Comparison of ENCODE assay signal across 11 mouse cellular contexts in the genomic region with DNA sequence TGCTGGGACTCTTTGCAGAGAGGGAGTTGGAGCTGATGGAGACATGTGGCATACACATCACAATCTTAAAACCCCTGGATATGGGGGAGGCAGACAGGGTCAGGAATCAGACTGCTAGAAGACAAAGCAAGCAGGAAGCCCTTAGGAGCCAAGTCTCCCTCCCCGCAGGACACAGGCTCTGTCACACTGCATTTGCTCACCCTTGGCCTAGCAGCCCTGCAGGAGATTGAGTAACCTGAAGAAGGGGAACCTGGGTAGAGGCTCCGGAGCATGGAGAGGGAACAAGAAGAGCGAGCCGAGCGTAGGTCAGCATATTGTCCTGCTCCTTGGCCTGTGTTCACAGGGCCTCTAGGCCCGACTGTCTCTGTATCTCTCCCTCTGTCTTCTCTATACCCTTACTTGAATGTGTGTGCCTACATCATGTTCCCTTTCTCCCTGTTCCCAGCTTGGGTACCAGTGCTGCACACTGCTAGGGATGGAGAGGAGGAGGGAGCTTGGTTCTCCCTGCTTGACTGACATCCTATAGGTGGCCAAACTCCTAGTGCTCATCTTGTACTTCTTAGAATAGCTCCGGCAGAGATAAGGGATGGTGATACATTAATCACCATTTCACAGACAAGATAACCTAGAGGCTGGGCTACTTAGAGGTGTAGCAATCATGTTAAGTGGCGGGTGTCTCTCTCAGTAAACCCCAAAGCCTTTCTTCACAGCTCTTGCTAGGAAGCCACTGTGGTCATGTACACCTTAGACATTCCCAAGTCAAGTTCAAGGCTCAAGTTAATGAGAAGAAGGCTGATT. TPM values are rescaled to one million over a fixed set of nuclear protein-coding genes. Genes with fewer than 3 reads are reported as not detected.
A peak's percentile ranks its signal among the peaks of the same experiment; 100 is the strongest.
DNase-seq lines count a peak whose midpoint lies in the region; ATAC-seq and TF ChIP-seq lines count a peak whose summit lies in the region.
"Had no signal": no experiment of that assay in that cellular context is flagged by ENCODE, and none has a peak within 500 bp of the region (broad histone marks: within the 10 kb centered on the region; RNA-seq: fewer than 3 reads in every experiment).

No protein-coding gene starts in this region.

- H3K9me3 ChIP-seq in midbrain, embryonic 10.5 days (replicated peaks): no peaks in the 10 kb centered on the region
- no peaks in the 10 kb centered on the region for H3K9me3 ChIP-seq in midbrain, embryonic 14.5 days (ENCODE audit: control insufficient read depth, low read length)
- no peaks in the 10 kb centered on the region for H3K9me3 ChIP-seq in heart, embryonic 14.5 days (ENCODE audit: control insufficient read depth, low read length)
- no peaks in the 10 kb centered on the region for H3K9me3 ChIP-seq in limb, embryonic 15.5 days
- no peaks in the 10 kb centered on the region for H3K9me3 ChIP-seq in stomach, postnatal 0 days (ENCODE audit: control insufficient read depth, low read length)

- ATAC-seq in midbrain, embryonic 14.5 days (ENCODE audit: low FRiP score, low TSS enrichment): no peak
- ATAC-seq in heart, embryonic 14.5 days (ENCODE audit: insufficient number of reproducible peaks, insufficient read depth, low FRiP score, low read depth): no peak
- no peak for ATAC-seq in limb, embryonic 15.5 days (ENCODE audit: insufficient number of reproducible peaks, low FRiP score, low TSS enrichment, low read depth)
- no peak for ATAC-seq in stomach, postnatal 0 days (ENCODE audit: low FRiP score, low TSS enrichment)

- no peak overlapping the region for H3K4me2 ChIP-seq in midbrain, embryonic 14.5 days (ENCODE audit: low read length)
- H3K4me2 ChIP-seq in heart, embryonic 14.5 days (ENCODE audit: low read length): peak overlapping the region; percentile 29; the same call in 1 of the 2 replicates
- no peak overlapping the region for H3K4me2 ChIP-seq in limb, embryonic 15.5 days
- 0 out of 2 replicates have a peak overlapping the region, but pooled peaks have one; percentile 17 for H3K4me2 ChIP-seq in stomach, postnatal 0 days (replicated peaks; ENCODE audit: low read depth)

- intact Hi-C loops in left cerebral cortex, postnatal 25 days (cut with DNase I): no loop called here

- TF ChIP-seq CTCF in stomach, postnatal 0 days (IDR thresholded peaks at IDR 0.05; ENCODE audit: low read depth): no peak

- DNase-seq in midbrain, embryonic 10.5 days (ENCODE audit: low spot score): no peak
- no peak for DNase-seq in midbrain, embryonic 14.5 days
- DNase-seq in stomach, postnatal 0 days (ENCODE audit: low spot score): no peak
- DNase-seq in retina, embryonic 14.5 days (ENCODE audit: low spot score): no peak
- no peak for DNase-seq in left cerebral cortex, postnatal 25 days (ENCODE audit: low spot score in 2 of 2)
- DNase-seq: layer of hippocampus, postnatal 36 days had no signal

- no peaks in the 10 kb centered on the region for H3K36me3 ChIP-seq in midbrain, embryonic 10.5 days
- no peaks in the 10 kb centered on the region for H3K36me3 ChIP-seq in midbrain, embryonic 14.5 days (ENCODE audit: control insufficient read depth, insufficient read depth, low read length)
- H3K36me3 ChIP-seq in heart, embryonic 14.5 days (ENCODE audit: control insufficient read depth, insufficient read depth, low read length): no peaks in the 10 kb centered on the region
- H3K36me3 ChIP-seq in limb, embryonic 15.5 days: no peaks in the 10 kb centered on the region
- H3K36me3 ChIP-seq in stomach, postnatal 0 days (ENCODE audit: control insufficient read depth, insufficient read depth, low read length): no peaks in the 10 kb centered on the region

- peaks cover 51% of the 10 kb centered on the region for H3K4me1 ChIP-seq in midbrain, embryonic 10.5 days
- H3K4me1 ChIP-seq in midbrain, embryonic 14.5 days (ENCODE audit: control insufficient read depth, insufficient read depth, low read length): peaks cover 10% of the 10 kb centered on the region; the same call in 1 of the 2 replicates
- H3K4me1 ChIP-seq in heart, embryonic 14.5 days (ENCODE audit: control insufficient read depth in 2 of 2, insufficient read depth in 2 of 2, low read length in 2 of 2): peaks cover 41 to 55% of the 10 kb centered on the region in 2 experiments
- H3K4me1 ChIP-seq in limb, embryonic 15.5 days: peaks cover 43% of the 10 kb centered on the region
- no peaks in the 10 kb centered on the region for H3K4me1 ChIP-seq in stomach, postnatal 0 days (replicated peaks; ENCODE audit: control insufficient read depth, insufficient read depth)

- 0 out of 2 replicates have a peak overlapping the region, but pooled peaks have one; percentile 33 for H3K27ac ChIP-seq in midbrain, embryonic 10.5 days (replicated peaks)
- H3K27ac ChIP-seq in midbrain, embryonic 14.5 days (replicated peaks; ENCODE audit: low read depth, low read length): no peak overlapping the region
- peak overlapping the region in 1 of 2 experiments; percentile 56; a peak in 2 of 4 replicates for H3K27ac ChIP-seq in heart, embryonic 14.5 days (replicated peaks in 1 of 2; ENCODE audit: control insufficient read depth in 1 of 2, insufficient read depth in 1 of 2, low read depth in 2 of 2, low read length in 2 of 2)
- peak overlapping the region; percentile 27; the same call in 1 of the 2 replicates for H3K27ac ChIP-seq in limb, embryonic 15.5 days
- H3K27ac ChIP-seq in stomach, postnatal 0 days (replicated peaks): no peak overlapping the region

- H3K4me3 ChIP-seq in midbrain, embryonic 10.5 days: no peak overlapping the region
- H3K4me3 ChIP-seq in midbrain, embryonic 14.5 days (replicated peaks; ENCODE audit: low read depth, low read length): no peak overlapping the region
- H3K4me3 ChIP-seq in heart, embryonic 14.5 days (ENCODE audit: control insufficient read depth in 1 of 2, insufficient read depth in 1 of 2, low read depth in 1 of 2, low read length in 2 of 2): no peak overlapping the region
- 0 out of 2 replicates have a peak overlapping the region, but pooled peaks have one; percentile 2 for H3K4me3 ChIP-seq in limb, embryonic 15.5 days
- no peak overlapping the region for H3K4me3 ChIP-seq in stomach, postnatal 0 days (ENCODE audit: low read depth, low read length)

- TF ChIP-seq EP300 in stomach, postnatal 0 days (optimal IDR thresholded peaks at IDR 0.05): no peak

- no peak overlapping the region for H3K9ac ChIP-seq in midbrain, embryonic 14.5 days (replicated peaks; ENCODE audit: low read length)
- H3K9ac ChIP-seq in heart, embryonic 14.5 days (ENCODE audit: low read length): peak overlapping the region; percentile 5; the same call in 1 of the 2 replicates
- H3K9ac ChIP-seq in limb, embryonic 15.5 days: no peak overlapping the region
- H3K9ac ChIP-seq in stomach, postnatal 0 days (ENCODE audit: low read length): no peak overlapping the region

- WGBS in midbrain, embryonic 10.5 days: 77% methylated on average over 8 of the region's 8 CpGs
- 70% methylated on average over 8 of the region's 8 CpGs for WGBS in midbrain, embryonic 14.5 days
- WGBS in heart, embryonic 14.5 days: 65% methylated on average over 8 of the region's 8 CpGs
- WGBS in limb, embryonic 15.5 days: 63% methylated on average over 8 of the region's 8 CpGs
- WGBS in stomach, postnatal 0 days: 70% methylated on average over 8 of the region's 8 CpGs

- peaks cover 28% of the 10 kb centered on the region; the same call in 1 of the 2 replicates for H3K27me3 ChIP-seq in midbrain, embryonic 10.5 days (ENCODE audit: low read depth, poor library complexity, severe bottlenecking)
- H3K27me3 ChIP-seq in midbrain, embryonic 14.5 days (ENCODE audit: control insufficient read depth, insufficient read depth, low read length): no peaks in the 10 kb centered on the region
- no peaks in the 10 kb centered on the region for H3K27me3 ChIP-seq in heart, embryonic 14.5 days (ENCODE audit: control insufficient read depth, insufficient read depth, low read length)
- H3K27me3 ChIP-seq in limb, embryonic 15.5 days: no peaks in the 10 kb centered on the region
- no peaks in the 10 kb centered on the region for H3K27me3 ChIP-seq in stomach, postnatal 0 days (ENCODE audit: control insufficient read depth, insufficient read depth, low read length)

RNA-seq across cellular contexts. Expression of a gene that starts 12.5 kb away (rescaled TPM):
- polyA plus RNA-seq in midbrain, embryonic 10.5 days (2016; fragmentation: Nextera tagmentation; extraction: Ambion mirVana): 82.2 and 106 TPM in 2 replicates
- polyA plus RNA-seq in midbrain, embryonic 14.5 days (2014; fragmentation: Nextera tagmentation; extraction: Ambion mirVana): 122 and 134 TPM in 2 replicates
- 92.6 and 94.2 TPM in 2 replicates for polyA plus RNA-seq in heart, embryonic 14.5 days (2014; fragmentation: Nextera tagmentation; extraction: Ambion mirVana)
- 84.9 and 97.3 TPM in 2 replicates for polyA plus RNA-seq in limb, embryonic 15.5 days (2015; fragmentation: Nextera tagmentation; extraction: Ambion mirVana)
- polyA plus RNA-seq in stomach, postnatal 0 days (2015; fragmentation: Nextera tagmentation; extraction: Ambion mirVana): 29.0 and 33.0 TPM in 2 replicates
- total RNA-seq in left cerebral cortex, postnatal 25 days (2021): 100 to 1,000 TPM; 245 to 246 TPM

RNA-seq across cellular contexts. Expression of a gene that starts 34.7 kb away (rescaled TPM):
- not detected in 2 replicates for polyA plus RNA-seq in midbrain, embryonic 10.5 days (2016; fragmentation: Nextera tagmentation; extraction: Ambion mirVana)
- not detected in 2 replicates for polyA plus RNA-seq in midbrain, embryonic 14.5 days (2014; fragmentation: Nextera tagmentation; extraction: Ambion mirVana)
- not detected in 2 replicates for polyA plus RNA-seq in heart, embryonic 14.5 days (2014; fragmentation: Nextera tagmentation; extraction: Ambion mirVana)
- 0.19 TPM in 1 of 2 replicates, not detected in the other for polyA plus RNA-seq in limb, embryonic 15.5 days (2015; fragmentation: Nextera tagmentation; extraction: Ambion mirVana)
- polyA plus RNA-seq in stomach, postnatal 0 days (2015; fragmentation: Nextera tagmentation; extraction: Ambion mirVana): 0.07 TPM in 1 of 2 replicates, not detected in the other
- not detected for total RNA-seq in left cerebral cortex, postnatal 25 days (2021)
- total RNA-seq: gastrocnemius, adult 18-20 months; layer of hippocampus, postnatal 36 days; megakaryocyte-erythroid progenitor cell, adult 5-6 weeks had no signal
- polyA plus RNA-seq: embryonic facial prominence, embryonic 11.5 days had no signal

RNA-seq across cellular contexts. Expression of a gene that starts 42.6 kb away (rescaled TPM):
- polyA plus RNA-seq in midbrain, embryonic 10.5 days (2016; fragmentation: Nextera tagmentation; extraction: Ambion mirVana): 201 and 207 TPM in 2 replicates
- 110 and 114 TPM in 2 replicates for polyA plus RNA-seq in midbrain, embryonic 14.5 days (2014; fragmentation: Nextera tagmentation; extraction: Ambion mirVana)
- 178 and 181 TPM in 2 replicates for polyA plus RNA-seq in heart, embryonic 14.5 days (2014; fragmentation: Nextera tagmentation; extraction: Ambion mirVana)
- 347 and 365 TPM in 2 replicates for polyA plus RNA-seq in limb, embryonic 15.5 days (2015; fragmentation: Nextera tagmentation; extraction: Ambion mirVana)
- polyA plus RNA-seq in stomach, postnatal 0 days (2015; fragmentation: Nextera tagmentation; extraction: Ambion mirVana): 257 and 271 TPM in 2 replicates
- total RNA-seq in left cerebral cortex, postnatal 25 days (2021): 100 to 1,000 TPM in 1 of 2 experiments, 10 to 100 TPM in 1; 97.7 to 106 TPM

Comparison
In these comparisons a context has a peak if more than half of its experiments do, and no peak if none do; other contexts are left out.
1. H3K27ac ChIP-seq: peak in midbrain, embryonic 10.5 days (single experiment) and limb, embryonic 15.5 days (single experiment); none in midbrain, embryonic 14.5 days (single experiment) and stomach, postnatal 0 days (single experiment).
2. H3K4me2 ChIP-seq: peak in heart, embryonic 14.5 days (single experiment) and stomach, postnatal 0 days (single experiment); none in midbrain, embryonic 14.5 days (single experiment) and limb, embryonic 15.5 days (single experiment).